Mouse (Mus musculus) lung, postnatal 0 days (tissue): ENCODE measurements at regions not wholly inside any gene's neighbourhood (a gene's known extent, or its start where the extent isn't known, plus 50 kb on each side); places are given as distances from the start of the nearest gene placed in this dataset.

ENCODE experiments used
- ATAC-seq: fragments of 200-750 bp; cut with Nextera tagmentation; 2 replicates; pipeline ENCODE4 v1.8.0; 2017; ENCODE audit warnings: moderate library complexity
- DNase-seq: peaks from one replicate; pipeline ENCODE4 v3.0.0-alpha.2; 2016; ENCODE audit warnings: low spot score
- H3K27ac ChIP-seq: fragments of 300-500 bp; sonication (generic); 2 replicates; pipeline ENCODE4 v1.5.1; 2014; ENCODE audit warnings: antibody characterized with exemption, mild to moderate bottlenecking, low read length, mixed read lengths
- H3K27me3 ChIP-seq: fragments of 300-500 bp; sonication (generic); replicated peaks from 2 replicates; pipeline ENCODE4 v1.6.1; 2014; ENCODE audit warnings: low read length, mixed read lengths; ENCODE audit not compliant: insufficient read depth
- H3K36me3 ChIP-seq: fragments of 300-500 bp; sonication (generic); 2 replicates; pipeline ENCODE4 v1.6.1; 2014; ENCODE audit warnings: low read length, mixed read lengths; ENCODE audit not compliant: insufficient read depth
- H3K4me1 ChIP-seq: fragments of 300-500 bp; sonication (generic); 2 replicates; pipeline ENCODE4 v1.6.1; 2014; ENCODE audit warnings: antibody characterized with exemption, low read depth, low read length, mixed read lengths; ENCODE audit not compliant: insufficient read depth
- H3K4me2 ChIP-seq: fragments of 300-500 bp; sonication (generic); replicated peaks from 2 replicates; pipeline ENCODE4 v1.6.1; 2014; ENCODE audit warnings: low read depth, mild to moderate bottlenecking, low read length, moderate library complexity, mixed read lengths
- H3K4me3 ChIP-seq: fragments of 300-500 bp; sonication (generic); 2 replicates; pipeline ENCODE4 v1.5.1; 2014; ENCODE audit warnings: low read depth, low read length
- H3K9ac ChIP-seq: fragments of 300-500 bp; sonication (generic); replicated peaks from 2 replicates; pipeline ENCODE4 v1.6.1; 2014; ENCODE audit warnings: low read depth, mild to moderate bottlenecking
- H3K9me3 ChIP-seq: fragments of 300-500 bp; sonication (generic); 2 replicates; pipeline ENCODE4 v1.6.1; 2016; ENCODE audit warnings: low read length, mixed read lengths
- CTCF ChIP-seq: IDR thresholded peaks from 2 replicates; pipeline ENCODE4 v1.5.1; 2016; ENCODE audit warnings: antibody characterized with exemption, mild to moderate bottlenecking
- EP300 ChIP-seq: IDR thresholded peaks from 2 replicates; pipeline ENCODE4 v1.6.1; 2016; ENCODE audit warnings: antibody characterized with exemption, mild to moderate bottlenecking, control low read depth
- WGBS: fragments of 180-500 bp; shearing (Covaris S2); extraction: QIAGEN DNeasy Blood & Tissue Kit; methylation state at CpG from one replicate; pipeline ENCODE4 v1.1.7; 2014; 5-methylcytosine and 5-hydroxymethylcytosine counted together

DNA sequence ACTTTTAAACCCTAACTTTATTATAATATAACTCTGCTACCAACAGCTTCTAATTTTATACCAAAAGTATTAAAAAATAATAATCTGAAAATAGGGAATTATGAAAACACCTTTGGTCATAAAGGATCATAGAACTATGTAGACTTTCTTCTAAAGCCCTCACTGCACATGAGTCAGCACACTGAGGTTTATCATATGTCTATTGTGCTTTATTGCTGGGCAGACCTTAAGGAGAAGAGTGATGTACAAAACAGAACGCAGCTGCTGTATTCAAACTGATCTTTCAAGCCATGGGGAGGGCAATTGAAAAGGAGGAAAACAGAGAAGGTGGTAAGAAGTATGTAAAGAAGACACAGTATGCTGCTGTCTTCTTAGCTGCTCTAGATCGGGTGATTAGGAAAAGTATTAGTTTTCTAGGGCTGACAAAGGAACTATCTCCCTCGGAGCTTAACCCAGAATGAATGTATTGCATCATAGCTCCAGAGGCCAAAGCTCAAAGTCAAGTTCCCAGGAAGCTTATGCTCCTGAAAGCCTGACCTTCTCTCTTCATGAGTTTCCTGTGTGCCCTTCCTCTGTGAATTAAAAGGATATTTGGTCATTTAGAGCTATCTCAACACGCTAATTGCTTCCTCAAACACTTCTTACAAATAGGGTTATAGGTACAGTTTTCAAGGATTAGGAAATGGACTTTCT is 103.5 kb downstream of the Spry2 start:
- no peak overlapping the region for H3K4me2 ChIP-seq
- no peak overlapping the region for H3K27ac ChIP-seq
- no peak for DNase-seq
- TF ChIP-seq CTCF (no peak), EP300 (no peak)
- H3K9me3 ChIP-seq: no peaks in the 10 kb centered on the region
- WGBS: 57% methylated on average over 4 of the region's 4 CpGs
- no peaks in the 10 kb centered on the region for H3K36me3 ChIP-seq
- ATAC-seq: no peak
- H3K4me1 ChIP-seq: no peaks in the 10 kb centered on the region
- no peak overlapping the region for H3K9ac ChIP-seq
- H3K4me3 ChIP-seq: no peak overlapping the region
- H3K27me3 ChIP-seq: no peaks in the 10 kb centered on the region

DNA sequence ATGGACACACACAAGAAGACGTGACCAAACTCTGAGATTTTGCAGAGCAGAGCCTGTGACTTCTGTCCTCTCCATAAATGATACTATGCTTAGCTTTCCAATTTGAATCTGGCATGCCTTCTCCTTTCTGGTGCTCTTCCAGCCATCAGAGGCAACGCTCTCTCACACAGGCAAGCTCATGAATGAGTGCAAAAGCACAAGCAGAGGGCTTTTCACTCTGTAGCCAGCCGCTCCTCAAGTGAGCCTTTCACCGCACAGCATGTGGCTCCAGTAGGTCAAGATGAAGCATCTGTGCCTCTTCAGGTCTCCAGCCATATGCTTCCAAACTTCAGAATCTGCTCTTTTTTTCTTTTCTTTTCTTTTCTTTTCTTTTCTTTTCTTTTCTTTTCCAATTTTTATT is 106.2 kb downstream of the Spry2 start:
- TF ChIP-seq EP300 (no peak), CTCF (no peak)

DNA sequence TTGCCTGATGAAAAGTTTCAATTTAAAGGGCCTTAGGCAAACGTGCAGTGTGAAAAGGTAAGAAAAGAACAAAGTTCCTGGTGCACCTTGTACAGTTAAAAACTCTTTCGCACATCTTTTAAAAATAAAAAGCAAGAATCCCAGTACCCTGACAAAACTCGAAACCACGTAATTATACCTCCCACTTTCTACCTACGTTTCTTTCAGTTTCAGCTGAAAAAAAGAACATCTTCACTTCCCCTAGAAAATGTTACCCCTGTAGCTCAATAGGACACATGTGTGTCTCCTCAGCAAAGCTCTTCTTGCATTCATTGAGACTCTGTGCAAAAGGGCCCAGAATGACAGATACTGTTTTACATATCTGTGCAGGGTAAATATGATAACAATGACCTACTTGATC is 113.2 kb downstream of the Spry2 start:
- Histone ChIP-seq H3K4me3 (no peak overlapping the region), H3K4me2 (no peak overlapping the region), H3K9ac (no peak overlapping the region), H3K27ac (no peak overlapping the region), H3K27me3 (no peaks in the 10 kb centered on the region), H3K4me1 (no peaks in the 10 kb centered on the region), H3K36me3 (no peaks in the 10 kb centered on the region), H3K9me3 (no peaks in the 10 kb centered on the region)
- no peak for DNase-seq
- no peak for TF ChIP-seq EP300
- no peak for TF ChIP-seq CTCF
- WGBS: 85% methylated on average over 5 of the region's 5 CpGs
- ATAC-seq: no peak

More for the DNA sequence above, 106.2 kb downstream of the Spry2 start:
- Histone ChIP-seq H3K4me3 (no peak overlapping the region), H3K36me3 (no peaks in the 10 kb centered on the region), H3K4me1 (no peaks in the 10 kb centered on the region), H3K9me3 (no peaks in the 10 kb centered on the region), H3K27me3 (no peaks in the 10 kb centered on the region), H3K27ac (no peak overlapping the region), H3K4me2 (no peak overlapping the region), H3K9ac (no peak overlapping the region)
- WGBS: 93% methylated on average over 4 of the region's 4 CpGs
- ATAC-seq (no peak), DNase-seq (no peak)

DNA sequence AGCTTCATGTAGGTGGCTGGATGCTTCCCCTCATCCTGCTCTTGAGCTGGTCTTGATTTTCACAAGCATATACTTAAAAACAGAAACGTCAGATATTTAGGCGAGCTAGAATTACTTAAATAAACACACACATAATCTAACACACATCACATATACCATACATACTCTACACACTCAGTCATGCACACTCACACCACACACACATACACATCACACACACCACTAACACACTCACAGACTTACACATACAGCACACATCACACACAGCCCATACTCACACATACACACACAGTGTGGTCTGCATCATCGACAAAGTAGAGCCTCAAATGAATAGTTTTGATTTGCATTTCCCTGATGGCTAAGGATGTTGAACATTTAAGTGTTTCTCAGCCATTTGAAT is 116.9 kb downstream of the Spry2 start:
- Histone ChIP-seq H3K9ac (no peak overlapping the region), H3K36me3 (no peaks in the 10 kb centered on the region), H3K4me2 (no peak overlapping the region), H3K27ac (no peak overlapping the region; the same call in 1 of the 2 replicates), H3K4me1 (no peaks in the 10 kb centered on the region), H3K9me3 (no peaks in the 10 kb centered on the region), H3K4me3 (no peak overlapping the region), H3K27me3 (no peaks in the 10 kb centered on the region)
- ATAC-seq (peak; percentile 38; the same call in 1 of the 2 replicates), DNase-seq (no peak)
- TF ChIP-seq CTCF: no peak
- TF ChIP-seq EP300: no peak
- WGBS: 34% methylated on average over 3 of the region's 3 CpGs

DNA sequence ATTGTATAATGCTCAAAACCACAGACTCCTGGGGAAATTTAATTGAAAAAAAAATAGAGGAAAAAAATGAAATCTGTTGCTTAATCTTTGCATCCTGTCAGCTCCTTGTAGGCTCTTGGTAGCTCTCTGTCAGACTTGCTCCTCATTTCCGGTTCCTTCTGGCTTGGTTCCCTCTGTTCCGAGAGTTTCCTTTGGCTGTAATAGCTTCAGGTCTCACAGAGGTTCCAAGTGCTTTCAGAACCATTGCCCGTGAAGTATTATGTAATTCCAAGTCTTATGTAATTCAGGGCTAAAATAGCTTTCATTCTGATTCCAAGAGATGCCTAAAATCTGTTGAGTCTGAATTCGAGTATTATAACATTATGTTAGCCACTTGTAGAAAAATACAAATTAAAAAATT is 117.3 kb downstream of the Spry2 start:
- no peak overlapping the region; the same call in 1 of the 2 replicates for H3K27ac ChIP-seq
- no peak overlapping the region for H3K4me3 ChIP-seq
- no peak overlapping the region for H3K9ac ChIP-seq
- TF ChIP-seq CTCF (no peak), EP300 (peak; percentile 81)
- DNase-seq (peak; percentile 92), ATAC-seq (peak; percentile 92)
- WGBS: 8% methylated on average over 4 of the region's 4 CpGs
- H3K27me3 ChIP-seq: no peaks in the 10 kb centered on the region
- no peak overlapping the region for H3K4me2 ChIP-seq
- no peaks in the 10 kb centered on the region for H3K9me3 ChIP-seq
- H3K36me3 ChIP-seq: no peaks in the 10 kb centered on the region
- H3K4me1 ChIP-seq: no peaks in the 10 kb centered on the region

DNA sequence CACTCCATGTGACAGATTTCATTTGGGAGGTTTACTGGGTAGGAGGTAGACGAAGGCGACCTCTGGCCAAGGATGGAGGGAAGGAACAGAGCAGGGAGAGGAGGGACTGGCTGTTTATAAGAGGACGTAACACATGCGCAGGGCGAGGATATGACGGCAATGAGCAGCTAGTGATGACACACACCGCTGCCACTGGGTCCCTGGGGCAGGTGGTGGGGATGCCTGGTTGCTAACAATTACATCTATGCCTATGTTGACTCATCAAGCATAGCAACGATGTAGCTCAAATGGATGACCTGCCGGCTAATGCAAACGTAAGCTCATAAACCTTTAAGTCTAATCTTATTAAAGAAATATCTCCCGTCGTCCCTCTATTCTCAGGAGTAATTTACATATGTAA is 122.9 kb downstream of the Spry2 start:
- no peak for ATAC-seq
- no peaks in the 10 kb centered on the region for H3K9me3 ChIP-seq
- no peaks in the 10 kb centered on the region for H3K27me3 ChIP-seq
- H3K9ac ChIP-seq: no peak overlapping the region
- H3K36me3 ChIP-seq: no peaks in the 10 kb centered on the region
- TF ChIP-seq EP300 (no peak), CTCF (no peak)
- H3K4me1 ChIP-seq: no peaks in the 10 kb centered on the region
- no peak overlapping the region for H3K4me3 ChIP-seq
- WGBS: 92% methylated on average over 12 of the region's 12 CpGs
- no peak overlapping the region for H3K27ac ChIP-seq
- H3K4me2 ChIP-seq: no peak overlapping the region
- no peak for DNase-seq

DNA sequence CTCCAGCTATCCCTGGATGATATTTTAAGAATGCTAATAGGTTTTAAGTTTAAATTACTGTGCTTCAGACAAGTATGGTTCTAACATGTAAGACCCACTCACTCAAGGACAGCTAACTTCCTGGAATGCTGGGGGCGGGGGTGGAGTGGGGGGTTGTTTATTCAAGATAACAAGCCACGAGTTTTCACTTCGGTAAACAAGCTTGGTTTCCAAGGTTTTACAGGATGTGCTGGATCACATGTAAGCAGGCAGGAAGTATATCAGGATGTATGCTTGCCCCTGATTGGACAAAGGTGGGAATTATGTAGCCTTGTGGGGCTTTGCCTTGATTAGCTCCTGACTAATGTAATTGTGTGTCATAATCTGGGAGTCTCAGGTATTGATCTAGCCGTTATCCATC is 129.5 kb downstream of the Spry2 start:
- Histone ChIP-seq H3K27ac (no peak overlapping the region), H3K4me3 (no peak overlapping the region), H3K9me3 (no peaks in the 10 kb centered on the region), H3K36me3 (no peaks in the 10 kb centered on the region), H3K4me2 (no peak overlapping the region), H3K4me1 (no peaks in the 10 kb centered on the region), H3K27me3 (no peaks in the 10 kb centered on the region), H3K9ac (no peak overlapping the region)
- DNase-seq: peak; percentile 61
- ATAC-seq: peak; percentile 87
- 19% methylated on average over 4 of the region's 4 CpGs for whole genome bisulfite sequencing
- TF ChIP-seq CTCF (no peak), EP300 (peak; percentile 93)
